Mouse (Mus musculus) small intestine, adult 2 months (tissue): ENCODE data around the gene Hyal3. TPM values are rescaled to one million over a fixed set of nuclear protein-coding genes. Genes with fewer than 3 reads are reported as not detected.
A peak's percentile ranks its signal among the peaks of the same experiment; 100 is the strongest.
"Not testable (repeated sequence)": the region's sequence is repeated elsewhere in the genome, so short reads cannot be mapped to it uniquely, and the experiment has no call there.

ENCODE experiments used
- H3K27ac ChIP-seq: fragments of 200-500 bp; 2 replicates; pipeline ENCODE4 v1.5.1; 2012; ENCODE audit warnings: low read depth, low read length, control low read depth, inconsistent platforms; ENCODE audit not compliant: insufficient read depth
- H3K27me3 ChIP-seq: fragments of 200-500 bp; 2 replicates; pipeline ENCODE4 v1.6.1; 2012; ENCODE audit warnings: mild to moderate bottlenecking, moderate library complexity, low read length, inconsistent platforms; ENCODE audit not compliant: control insufficient read depth, insufficient read depth
- H3K36me3 ChIP-seq: fragments of 200-500 bp; 2 replicates; pipeline ENCODE4 v1.6.1; 2012; ENCODE audit warnings: mild to moderate bottlenecking, low read length, control low read depth, inconsistent platforms; ENCODE audit not compliant: control insufficient read depth, insufficient read depth
- H3K4me1 ChIP-seq: fragments of 200-500 bp; 2 replicates; pipeline ENCODE4 v1.6.1; 2012; ENCODE audit warnings: low read length, inconsistent platforms, mixed read lengths; ENCODE audit not compliant: control insufficient read depth, insufficient read depth, insufficient read length
- H3K4me3 ChIP-seq: fragments of 200-500 bp; 2 replicates; pipeline ENCODE4 v1.5.1; 2012; ENCODE audit warnings: low read depth, mild to moderate bottlenecking, control low read depth, inconsistent platforms, low read length, moderate library complexity
- CTCF ChIP-seq: fragments of 200-500 bp; IDR thresholded peaks from 2 replicates; pipeline ENCODE4 v1.5.1; 2012; ENCODE audit warnings: low read depth, mild to moderate bottlenecking, control low read depth, inconsistent platforms, low read length, moderate library complexity, mixed read lengths; ENCODE audit not compliant: insufficient replicate concordance, insufficient read length; ENCODE audit errors: extremely low read depth
- POLR2A ChIP-seq: fragments of 200-500 bp; IDR thresholded peaks from 2 replicates; pipeline ENCODE4 v1.6.1; 2012; ENCODE audit warnings: low read depth, mild to moderate bottlenecking, control low read depth, inconsistent platforms, low read length, moderate library complexity
- WGBS: fragments of 180-500 bp; shearing (Covaris S2); methylation state at CpG from one replicate; pipeline ENCODE4 v1.1.7; 2018; 5-methylcytosine and 5-hydroxymethylcytosine counted together
- polyA plus RNA-seq: library from polyadenylated mRNA; depleted of rRNA; stranded (reverse); fragments of >200 nt; gene quantifications from 2 replicates; pipeline ENCODE4 v1.2.3, GENCODE M21; 2012

The Hyal3 gene
- polyA plus RNA-seq, 1 experiment = 0.89 TPM

GRCm38 (mm10) chr9:107572327-107572662, 8.3 kb upstream of the Hyal3 start:
- Histone ChIP-seq H3K4me3 (peak overlapping the region; percentile 20; the same call in 1 of the 2 replicates), H3K36me3 (peaks cover 13% of the 10 kb centered on the region), H3K27me3 (no peaks in the 10 kb centered on the region), H3K4me1 (peaks cover 39% of the 10 kb centered on the region), H3K27ac (peak overlapping the region; percentile 99)
- 97% methylated on average over 2 of the region's 2 CpGs for WGBS
- TF ChIP-seq POLR2A (no peak), CTCF (no peak)

DNA sequence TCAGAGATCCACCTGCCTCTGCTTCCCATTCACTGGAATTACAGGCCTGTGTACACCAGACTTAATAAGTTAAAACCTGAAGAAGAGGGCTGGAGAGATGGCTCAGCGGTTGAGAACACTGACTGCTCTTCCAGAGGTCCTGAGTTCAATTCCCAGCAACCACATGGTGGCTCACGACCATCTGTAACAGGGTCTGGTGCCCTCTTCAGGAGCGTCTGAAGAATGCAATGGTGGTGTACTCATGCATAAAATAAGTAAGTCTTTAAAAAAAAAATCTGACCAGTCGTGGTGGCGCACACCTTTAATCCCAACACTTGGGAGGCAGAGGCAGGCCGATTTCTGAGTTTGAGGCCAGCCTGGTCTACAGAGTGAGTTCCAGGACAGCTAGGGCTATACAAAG, 6.8 kb upstream of the Hyal3 start:
- H3K27me3 ChIP-seq, H3K27ac ChIP-seq, H3K4me3 ChIP-seq: not testable (repeated sequence)
- H3K4me1 ChIP-seq = peaks cover 41% of the 10 kb centered on the region
- peaks cover 13% of the 10 kb centered on the region for H3K36me3 ChIP-seq
- peak; percentile 6; the same call in 1 of the 2 replicates for TF ChIP-seq CTCF
- WGBS = 89% methylated on average over 6 of the region's 6 CpGs

- TF ChIP-seq POLR2A = no peak
- TF ChIP-seq CTCF = no peak
- no peaks in the 10 kb centered on the region for H3K27me3 ChIP-seq
- WGBS = 23% methylated on average over 14 of the region's 14 CpGs
- no peak overlapping the region for H3K4me3 ChIP-seq
- peak overlapping the region; percentile 89 for H3K27ac ChIP-seq
- H3K36me3 ChIP-seq = peaks cover 13% of the 10 kb centered on the region
- peaks cover 31% of the 10 kb centered on the region for H3K4me1 ChIP-seq
These were observed 4.8 kb upstream of the Hyal3 start for GRCm38 (mm10) chr9:107575579-107576356.

DNA sequence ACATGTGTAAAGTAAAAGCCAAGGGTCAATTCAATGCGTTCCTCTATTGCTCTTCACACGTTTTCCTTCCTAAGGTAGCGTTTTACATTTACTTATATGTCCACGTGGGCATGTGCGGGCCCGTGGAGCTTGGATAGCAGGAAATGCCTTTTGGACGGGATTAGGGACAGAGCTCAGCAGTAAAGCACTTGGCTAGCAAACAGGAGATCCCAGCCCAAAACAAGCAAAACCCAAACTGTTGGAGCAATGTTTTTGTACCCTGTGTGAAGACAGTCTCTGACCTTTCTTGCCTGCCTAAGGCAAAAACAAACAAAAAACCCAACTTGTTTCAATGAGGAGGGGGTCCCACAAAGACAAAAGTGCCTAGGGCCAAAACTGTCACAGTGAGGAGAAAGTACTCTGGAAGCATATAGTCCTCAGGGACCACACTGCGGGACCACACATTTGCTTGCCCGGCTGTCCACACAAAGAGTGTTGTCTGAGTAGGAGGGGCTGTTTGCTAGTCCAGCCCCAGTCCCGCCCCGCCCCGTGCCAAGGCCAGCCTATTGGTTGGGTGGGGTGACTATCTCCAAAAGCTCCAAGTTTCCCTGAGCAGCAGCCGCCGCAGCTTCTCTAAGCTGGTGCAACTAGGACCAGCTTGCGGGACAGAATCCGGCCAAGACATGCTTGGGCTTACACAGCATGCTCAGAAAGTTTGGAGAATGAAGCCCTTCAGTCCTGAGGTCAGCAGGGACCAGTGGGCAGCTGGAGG, 4.1 kb upstream of the Hyal3 start, which contains the start of gene Hyal1:
TSS of gene Hyal1 (plus strand) at position 571 of the 751 bp plus-strand sequence.
- TF ChIP-seq CTCF (no peak), POLR2A (peak; percentile 46; the same call in 1 of the 2 replicates)
- WGBS = 11% methylated on average over 16 of the region's 16 CpGs

GRCm38 (mm10) chr9:107577871-107578270, 2.7 kb upstream of the Hyal3 start:
- TF ChIP-seq POLR2A = no peak
- TF ChIP-seq CTCF = no peak
- Histone ChIP-seq H3K36me3 (peaks cover 4% of the 10 kb centered on the region), H3K4me1 (peaks cover 28% of the 10 kb centered on the region; the same call in 1 of the 2 replicates), H3K27me3 (no peaks in the 10 kb centered on the region), H3K4me3 (no peak overlapping the region), H3K27ac (no peak overlapping the region)
- 89% methylated on average over 10 of the region's 10 CpGs for WGBS

More for the DNA sequence above, 4.1 kb upstream of the Hyal3 start, which contains the start of gene Hyal1:
- H3K4me1 ChIP-seq = peaks cover 30% of the 10 kb centered on the region
- H3K27ac ChIP-seq = peak within 1 kb of the TSS; percentile 89
- peak within 1 kb of the TSS; percentile 56 for H3K4me3 ChIP-seq
- no peaks in the 10 kb centered on the region for H3K27me3 ChIP-seq
- peaks cover 13% of the 10 kb centered on the region for H3K36me3 ChIP-seq

- 78% methylated on average over 3 of the region's 3 CpGs for WGBS
- no peak within 1 kb of the TSS for H3K27ac ChIP-seq
These were observed 2.0 kb upstream of the Hyal3 start, which contains the start of gene Naa80 for GRCm38 (mm10) chr9:107578587-107578986. TSS of gene Naa80 (plus strand) at chr9:107578887.

More at GRCm38 (mm10) chr9:107578587-107578986, 2.0 kb upstream of the Hyal3 start, which contains the start of gene Naa80:
- Histone ChIP-seq H3K4me1 (peaks cover 28% of the 10 kb centered on the region; the same call in 1 of the 2 replicates), H3K36me3 (0 out of 2 replicates have a peak, but pooled peaks cover 4% of the 10 kb centered on the region), H3K27me3 (no peaks in the 10 kb centered on the region), H3K4me3 (no peak within 1 kb of the TSS)
- TF ChIP-seq CTCF (no peak), POLR2A (no peak)
